In genomic region chr9:107099487-107099886, GRCm38 (mm10) we compare ENCODE assay signal across 28 mouse cellular contexts.
DNase-seq lines count a peak whose midpoint lies in the region; ATAC-seq lines count a peak whose summit lies in the region.
"Had no signal": no experiment of that assay in that cellular context is flagged by ENCODE, and none has a peak within 500 bp of the region (broad histone marks: within the 10 kb centered on the region; RNA-seq: fewer than 3 reads in every experiment).

No protein-coding gene starts in this region.

- H3K9ac ChIP-seq in neural tube, embryonic 15.5 days (replicated peaks) = no peak overlapping the region
- no peak overlapping the region for H3K9ac ChIP-seq in forebrain, embryonic 13.5 days
- H3K9ac ChIP-seq: embryonic facial prominence, embryonic 13.5 days; forebrain, embryonic 12.5 days; heart, embryonic 13.5 days; hindbrain, embryonic 12.5 days; hindbrain, embryonic 15.5 days had no signal

- H3K4me2 ChIP-seq in neural tube, embryonic 15.5 days = no peak overlapping the region
- no peak overlapping the region for H3K4me2 ChIP-seq in forebrain, embryonic 13.5 days
- H3K4me2 ChIP-seq: embryonic facial prominence, embryonic 13.5 days; forebrain, embryonic 12.5 days; heart, embryonic 13.5 days; hindbrain, embryonic 12.5 days; hindbrain, embryonic 15.5 days had no signal

- H3K36me3 ChIP-seq in neural tube, embryonic 15.5 days = no peaks in the 10 kb centered on the region
- H3K36me3 ChIP-seq in forebrain, embryonic 13.5 days (ENCODE audit: poor library complexity, severe bottlenecking) = no peaks in the 10 kb centered on the region
- H3K36me3 ChIP-seq: embryonic facial prominence, embryonic 10.5 days; embryonic facial prominence, embryonic 13.5 days; forebrain, embryonic 12.5 days; heart, embryonic 10.5 days; heart, embryonic 13.5 days; hindbrain, embryonic 12.5 days; hindbrain, embryonic 15.5 days had no signal

- peak; percentile 16 for DNase-seq in left cerebral cortex, adult 11 months (ENCODE audit: low spot score)
- DNase-seq in left cerebral cortex, postnatal 36 days (ENCODE audit: low spot score in 2 of 2) = no peak
- DNase-seq in right cerebral cortex, adult 18-20 months = peak; percentile 55
- DNase-seq in right cerebral cortex, postnatal 25 days = no peak
- DNase-seq in adipocyte (ENCODE audit: low spot score) = peak; percentile 1
- DNase-seq: adrenal gland, adult 2 months; adrenal gland, postnatal 14 days; B cell, adult 2 months; cerebellum, adult 11-12 months; cerebellum, adult 8-10 months; cerebellum, postnatal 10 days; cerebellum, postnatal 36 days; embryo, embryonic 11 days; gastrocnemius, postnatal 36 days; heart, adult 2 months; heart, postnatal 14 days had no signal

- 88% methylated on average over 6 of the region's 6 CpGs for WGBS in neural tube, embryonic 15.5 days
- WGBS in forebrain, embryonic 13.5 days = 84% methylated on average over 6 of the region's 6 CpGs

- H3K27me3 ChIP-seq in neural tube, embryonic 15.5 days (replicated peaks) = no peaks in the 10 kb centered on the region
- no peaks in the 10 kb centered on the region for H3K27me3 ChIP-seq in forebrain, embryonic 13.5 days
- H3K27me3 ChIP-seq: embryonic facial prominence, embryonic 13.5 days; forebrain, embryonic 12.5 days; heart, embryonic 13.5 days; hindbrain, embryonic 12.5 days; hindbrain, embryonic 15.5 days had no signal

- H3K27ac ChIP-seq in neural tube, embryonic 15.5 days (replicated peaks) = no peak overlapping the region
- H3K27ac ChIP-seq in forebrain, embryonic 13.5 days = no peak overlapping the region
- H3K27ac ChIP-seq: embryonic facial prominence, embryonic 10.5 days; embryonic facial prominence, embryonic 13.5 days; forebrain, embryonic 12.5 days; heart, adult 2 months; heart, embryonic 10.5 days; heart, embryonic 13.5 days; hindbrain, embryonic 12.5 days; hindbrain, embryonic 15.5 days had no signal

- no peaks in the 10 kb centered on the region for H3K4me1 ChIP-seq in neural tube, embryonic 15.5 days
- H3K4me1 ChIP-seq in forebrain, embryonic 13.5 days = no peaks in the 10 kb centered on the region
- H3K4me1 ChIP-seq: embryonic facial prominence, embryonic 10.5 days; embryonic facial prominence, embryonic 13.5 days; forebrain, embryonic 12.5 days; heart, embryonic 10.5 days; heart, embryonic 13.5 days; hindbrain, embryonic 12.5 days; hindbrain, embryonic 15.5 days had no signal

- no peak for ATAC-seq in neural tube, embryonic 15.5 days (ENCODE audit: low FRiP score)
- no peak for ATAC-seq in forebrain, embryonic 13.5 days
- ATAC-seq: forebrain, embryonic 16.5 days; Patski had no signal

- intact Hi-C loops in left cerebral cortex, postnatal 36 days (cut with DNase I) = no loop called here

- H3K9me3 ChIP-seq in neural tube, embryonic 15.5 days (replicated peaks) = no peaks in the 10 kb centered on the region
- H3K9me3 ChIP-seq in forebrain, embryonic 13.5 days (replicated peaks) = no peaks in the 10 kb centered on the region
- H3K9me3 ChIP-seq: embryonic facial prominence, embryonic 10.5 days; embryonic facial prominence, embryonic 13.5 days; forebrain, embryonic 12.5 days; heart, embryonic 10.5 days; heart, embryonic 13.5 days; hindbrain, embryonic 12.5 days; hindbrain, embryonic 15.5 days had no signal

- H3K4me3 ChIP-seq in neural tube, embryonic 15.5 days (replicated peaks) = no peak overlapping the region
- no peak overlapping the region for H3K4me3 ChIP-seq in forebrain, embryonic 13.5 days
- H3K4me3 ChIP-seq: embryonic facial prominence, embryonic 10.5 days; embryonic facial prominence, embryonic 13.5 days; erythroblast, embryonic 14.5 days; forebrain, embryonic 12.5 days; heart, adult 2 months; heart, embryonic 10.5 days; heart, embryonic 13.5 days; hindbrain, embryonic 12.5 days; hindbrain, embryonic 15.5 days had no signal

Comparison
In these comparisons a context has a peak if more than half of its experiments do, and no peak if none do; other contexts are left out.
1. DNase-seq: peak in left cerebral cortex, adult 11 months (single experiment), right cerebral cortex, adult 18-20 months (single experiment) and adipocyte (single experiment); none in left cerebral cortex, postnatal 36 days (0 of 2) and right cerebral cortex, postnatal 25 days (single experiment).